Mouse (Mus musculus): ENCODE measurements around the gene Dnlz.

Gene Dnlz

DNA sequence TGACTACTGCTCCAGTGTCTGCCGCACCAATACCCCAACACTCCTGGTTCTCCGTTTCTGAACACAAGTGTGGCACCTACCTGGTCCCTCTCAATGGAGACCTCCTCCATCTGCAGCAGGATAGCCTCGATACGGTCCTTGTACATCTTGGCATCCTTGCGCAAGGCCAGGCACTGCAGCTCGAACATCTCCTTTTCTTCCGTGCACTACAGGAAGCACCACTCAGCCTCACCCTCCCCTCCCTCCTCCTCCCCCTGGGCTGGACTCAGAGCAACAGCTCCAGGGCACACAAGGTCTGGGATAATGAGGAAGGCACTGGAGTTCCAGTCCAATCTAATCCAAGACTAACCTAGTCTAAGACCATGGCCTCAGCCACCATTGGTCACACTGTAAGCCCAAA lies 4.8 kb upstream of the Dnlz start:
- DNase-seq (ENCODE audit: low spot score) = no peak

DNA sequence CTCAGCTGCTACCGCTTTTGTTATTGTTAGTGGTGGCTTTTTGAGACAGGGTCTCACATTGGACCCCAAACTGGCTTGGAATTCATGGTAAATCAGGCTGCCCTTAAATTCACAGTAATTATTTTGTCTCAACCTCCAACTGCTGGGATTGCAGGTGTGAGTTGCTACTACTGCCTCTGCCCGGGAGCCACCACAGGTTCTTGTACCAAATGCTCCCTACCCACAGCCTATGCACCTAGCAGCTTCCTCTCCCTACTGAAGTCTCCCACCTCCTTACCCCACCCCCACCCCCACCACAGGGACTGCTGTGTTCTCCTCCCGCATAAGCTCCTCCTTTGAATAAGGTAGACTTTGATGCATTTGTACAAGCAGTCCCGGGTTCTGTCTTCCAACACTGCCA lies 4.3 kb upstream of the Dnlz start:
- no peak for DNase-seq (ENCODE audit: low spot score)

DNA sequence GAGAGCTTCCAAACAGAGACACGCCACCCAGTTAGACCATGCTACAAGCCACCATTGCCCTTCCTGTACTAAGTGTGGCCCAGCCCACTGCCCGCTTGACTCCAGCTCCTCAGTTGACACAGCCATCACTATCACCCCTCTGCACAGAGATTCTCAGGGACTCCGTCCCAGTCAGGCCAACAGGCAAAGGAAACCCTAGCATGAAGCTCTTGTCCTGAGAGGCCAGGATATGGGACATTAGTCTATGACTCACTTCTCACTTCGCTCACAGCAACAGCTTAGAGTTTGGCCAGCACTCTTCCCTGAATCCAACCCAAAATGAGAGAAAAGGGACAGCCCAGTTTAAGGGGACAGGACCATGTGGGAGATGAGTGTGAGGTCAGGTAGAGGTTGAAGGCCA lies 2.5 kb upstream of the Dnlz start:
- DNase-seq (ENCODE audit: low spot score) = peak; percentile 24

DNA sequence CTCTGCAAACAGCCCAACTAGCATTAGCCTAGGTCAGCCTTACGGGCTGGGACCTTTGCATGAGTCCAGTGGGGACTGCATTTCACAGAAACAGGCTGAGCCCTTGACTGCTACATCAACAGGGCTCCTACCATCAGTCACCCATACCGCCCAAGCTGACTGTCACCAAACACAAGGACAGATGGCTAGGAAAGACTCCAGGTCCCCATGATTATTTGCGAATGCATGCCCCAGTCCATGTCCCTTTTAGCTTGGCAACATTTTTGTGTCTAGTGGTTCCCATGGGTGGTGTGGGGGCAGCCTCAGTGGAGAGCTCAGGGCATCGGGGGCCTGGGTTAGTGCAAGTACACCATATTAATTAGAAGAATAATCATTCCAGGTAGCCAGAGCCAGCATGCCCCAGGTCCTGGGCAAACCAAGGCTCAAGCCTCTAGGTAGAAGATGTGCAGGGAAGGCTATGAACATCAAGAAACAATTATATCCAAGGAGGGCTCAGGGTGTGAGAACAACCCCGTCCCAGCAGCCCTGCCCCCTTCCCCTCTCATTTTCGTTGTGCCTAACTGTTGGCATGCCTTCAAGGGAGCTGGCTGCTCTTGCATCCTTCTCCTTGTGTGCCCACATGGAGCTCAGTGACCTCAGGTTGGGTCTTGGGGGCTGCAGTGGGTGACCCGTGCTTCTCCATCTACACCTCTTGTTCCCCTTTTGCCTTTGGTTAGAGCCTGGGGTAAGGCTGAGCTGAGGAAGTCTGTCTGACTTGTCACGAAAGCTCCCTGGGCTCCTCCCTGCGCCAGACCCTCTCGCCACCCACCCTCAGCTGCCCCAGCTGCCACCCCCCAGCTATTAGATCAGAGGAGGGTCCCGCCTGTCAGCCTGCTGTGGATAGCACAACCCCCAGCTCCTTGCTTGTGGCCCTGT lies 1.4 kb upstream of the Dnlz start:
- DNase-seq (ENCODE audit: low spot score) = no peak

DNA sequence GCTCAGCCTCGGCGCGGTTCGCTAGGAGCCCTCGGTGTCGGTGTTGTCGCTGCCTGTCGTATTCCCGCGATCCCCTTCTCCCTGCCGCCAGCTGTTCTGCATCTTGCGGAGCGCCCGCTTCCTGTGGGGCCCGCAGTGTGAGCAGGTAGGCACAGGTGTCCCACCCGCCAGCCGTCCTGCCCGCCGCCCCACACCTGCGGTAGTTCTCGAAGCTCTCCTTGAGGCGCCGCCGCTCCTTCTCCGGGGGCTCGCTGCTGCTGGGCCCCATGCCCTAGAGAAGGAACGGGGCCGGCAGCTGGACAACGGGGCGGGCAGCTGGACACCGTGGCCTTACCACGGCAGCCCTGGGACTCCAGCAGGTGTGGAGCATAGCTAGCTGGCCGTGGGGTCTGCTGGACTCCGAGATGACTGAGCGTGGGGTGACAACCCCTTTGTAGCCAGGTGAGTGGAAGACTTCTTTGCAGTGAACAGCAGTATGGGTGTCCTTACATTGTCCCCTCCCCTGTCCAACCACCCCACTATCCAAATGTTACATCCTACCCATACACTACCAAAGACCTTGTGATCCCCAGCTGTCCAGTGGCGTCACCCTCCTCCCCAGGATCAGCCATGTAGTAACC lies 491 bp upstream of the Dnlz start:
- no peak for DNase-seq (ENCODE audit: low spot score)

DNA sequence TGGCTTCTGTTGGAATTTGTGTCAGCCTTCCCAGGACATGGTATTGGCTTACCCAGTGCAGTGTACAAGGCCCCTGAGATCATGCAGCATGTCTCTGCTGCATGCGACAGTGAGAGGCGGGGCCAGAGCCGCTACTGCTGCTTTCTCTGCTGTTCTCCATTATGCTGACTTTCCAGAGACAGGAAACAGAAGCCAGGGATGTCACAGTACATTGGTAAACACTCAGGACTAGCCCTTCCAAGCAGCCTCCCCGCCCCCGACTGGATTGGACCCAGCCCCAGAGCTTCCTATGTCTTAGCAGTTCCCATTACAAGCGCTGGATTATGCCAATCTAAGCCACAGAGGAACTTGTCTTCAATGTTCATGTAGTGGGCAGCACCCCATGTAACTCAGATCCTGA lies 3.7 kb downstream of the Dnlz start:
- peak; percentile 28 for DNase-seq (ENCODE audit: low spot score)

DNA sequence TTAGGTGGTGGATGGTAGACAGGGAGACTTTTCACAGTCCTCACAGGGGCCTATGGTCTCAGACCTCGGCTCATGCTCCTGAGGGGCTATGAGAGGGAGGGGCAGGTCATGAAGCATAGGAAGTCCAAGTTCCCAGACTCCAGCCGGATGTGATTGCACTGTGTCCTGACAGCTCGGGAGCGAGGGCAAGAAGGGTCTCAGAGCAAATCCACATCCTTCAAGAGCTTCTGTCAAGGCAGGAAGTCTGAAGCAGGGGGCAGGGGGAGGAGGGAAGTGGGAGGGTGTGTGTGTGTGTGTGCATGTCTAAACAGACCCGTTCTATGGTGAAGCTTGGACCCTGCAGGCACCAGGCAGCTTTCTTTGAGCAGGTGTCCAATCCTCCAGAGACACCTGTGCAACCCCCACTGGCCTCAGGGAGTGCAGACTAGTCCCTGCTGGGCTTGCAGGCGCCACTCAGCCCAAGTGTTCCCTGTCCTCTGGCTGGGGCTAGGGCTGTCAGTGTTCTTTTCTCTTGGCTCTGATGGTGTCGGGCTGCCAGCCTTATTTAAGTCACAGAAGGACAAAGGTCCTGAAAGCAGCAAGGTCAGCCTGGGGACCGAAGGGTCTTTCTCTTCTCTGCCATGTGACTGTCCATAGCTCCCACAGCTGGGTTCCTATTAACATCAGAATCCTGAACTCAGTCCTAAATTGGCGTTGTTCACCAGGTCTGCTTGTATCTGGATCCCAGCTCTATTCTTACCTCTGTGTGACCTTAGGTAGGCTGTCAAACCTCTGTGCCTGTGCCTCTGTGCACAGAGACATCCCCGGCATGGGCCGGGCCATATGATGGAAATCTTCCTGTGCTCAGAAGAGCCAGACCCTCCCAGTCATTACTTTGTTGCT lies 9.1 kb downstream of the Dnlz start:
- DNase-seq (ENCODE audit: low spot score) = no peak

DNA sequence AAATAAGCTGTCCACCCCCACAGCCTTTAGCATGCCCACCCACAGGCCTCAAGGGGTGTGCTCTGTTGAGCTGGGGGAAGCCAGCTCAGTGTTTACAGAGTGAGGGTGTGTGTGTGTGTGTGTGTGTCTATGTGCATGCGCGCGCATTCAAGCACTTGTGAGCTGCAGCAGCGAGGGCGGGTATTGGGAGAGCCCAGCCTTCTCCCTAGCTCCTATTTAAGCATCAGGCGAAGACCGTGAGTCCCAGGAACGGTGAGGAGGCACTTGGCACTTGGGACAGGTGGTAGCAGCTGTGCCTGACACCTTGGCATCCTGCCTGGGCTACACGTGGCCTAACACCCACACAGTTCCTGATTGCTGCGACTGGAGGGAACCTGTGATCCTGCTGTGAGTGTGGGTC lies 9.9 kb downstream of the Dnlz start:
- DNase-seq (ENCODE audit: low spot score) = no peak

DNA sequence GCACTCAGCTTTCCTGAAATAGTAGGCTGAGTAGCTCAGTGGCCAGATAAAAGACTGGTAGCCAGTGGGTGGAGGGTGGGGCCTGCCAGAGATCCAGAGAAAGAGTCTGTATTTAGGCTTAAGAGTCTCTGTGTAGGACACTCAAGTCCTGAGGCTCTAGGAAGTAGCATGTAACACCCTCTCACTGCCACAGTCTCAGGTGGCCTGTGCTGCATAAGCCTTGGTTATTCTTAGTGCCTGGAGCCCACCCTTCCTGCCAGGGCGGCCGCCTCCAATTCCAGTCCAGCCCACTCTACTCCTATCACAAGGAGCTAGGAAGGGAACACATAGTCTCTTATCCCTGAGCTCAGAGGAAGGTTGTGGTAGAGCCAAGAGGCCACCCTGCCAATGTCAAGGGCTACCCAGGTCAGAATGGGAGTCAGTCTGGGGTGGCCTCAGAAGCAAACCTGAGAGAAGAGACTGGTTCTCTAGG lies 10.4 kb downstream of the Dnlz start:
- DNase-seq (ENCODE audit: low spot score) = no peak

DNA sequence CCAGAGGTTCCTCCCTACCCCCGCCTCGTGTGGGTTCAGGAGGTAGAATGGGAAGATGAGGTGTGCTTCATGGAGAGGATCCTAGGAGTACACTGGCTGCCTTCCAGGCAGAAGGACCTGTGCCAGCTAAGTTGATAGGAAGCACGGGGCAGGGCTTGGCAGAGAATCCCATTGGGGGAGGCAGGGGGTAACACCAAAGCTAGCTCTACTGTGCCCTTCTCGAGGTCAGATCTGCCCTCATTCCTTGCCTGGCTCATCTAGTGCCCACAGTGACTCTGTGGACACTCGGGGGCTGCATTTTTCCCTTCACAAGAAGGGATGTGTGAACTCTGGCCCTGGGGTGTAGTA lies 12.7 kb downstream of the Dnlz start:
- no peak for DNase-seq (ENCODE audit: low spot score)

DNA sequence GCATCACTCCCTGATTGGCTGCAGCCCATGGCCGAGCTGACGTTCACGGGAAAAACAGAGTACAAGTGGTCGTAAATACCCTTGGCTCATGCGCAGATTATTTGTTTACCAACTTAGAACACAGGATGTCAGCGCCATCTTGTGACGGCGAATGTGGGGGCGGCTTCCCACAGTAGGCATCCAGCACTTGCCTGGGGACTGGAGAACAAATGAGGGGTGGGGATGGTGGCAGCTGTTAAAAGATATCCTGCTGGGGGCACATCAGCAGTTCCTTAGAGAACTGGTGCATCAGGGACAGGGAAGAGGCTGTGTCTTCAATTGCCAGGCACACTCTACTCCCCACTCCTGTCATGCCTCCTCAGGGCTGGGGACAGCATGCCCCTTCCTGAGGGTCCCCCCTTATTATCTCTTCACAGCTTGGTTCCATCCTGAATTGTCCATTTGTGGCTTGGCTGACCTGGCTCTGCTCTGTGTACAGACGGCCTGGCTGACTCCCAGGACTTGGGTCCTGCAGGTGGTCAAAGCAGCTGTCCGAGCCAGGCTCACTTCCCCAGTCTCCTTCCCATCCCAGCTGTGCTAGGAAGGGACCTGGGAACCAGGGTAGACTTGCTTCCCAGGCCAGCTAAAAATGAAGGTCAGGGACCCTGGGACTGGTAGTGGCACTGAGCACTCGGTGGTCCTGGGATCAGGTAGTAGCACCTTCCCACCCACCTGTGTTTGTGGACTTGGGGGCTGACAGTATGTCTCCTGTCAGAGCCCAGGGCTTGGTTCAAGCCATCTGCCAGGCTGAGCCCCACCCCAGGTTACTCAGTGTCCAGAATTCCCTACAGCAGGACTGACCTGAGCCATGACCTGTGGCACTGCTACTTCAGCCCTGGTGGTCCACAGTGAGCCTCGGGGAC lies 13.4 kb downstream of the Dnlz start:
- no peak for DNase-seq (ENCODE audit: low spot score)

DNA sequence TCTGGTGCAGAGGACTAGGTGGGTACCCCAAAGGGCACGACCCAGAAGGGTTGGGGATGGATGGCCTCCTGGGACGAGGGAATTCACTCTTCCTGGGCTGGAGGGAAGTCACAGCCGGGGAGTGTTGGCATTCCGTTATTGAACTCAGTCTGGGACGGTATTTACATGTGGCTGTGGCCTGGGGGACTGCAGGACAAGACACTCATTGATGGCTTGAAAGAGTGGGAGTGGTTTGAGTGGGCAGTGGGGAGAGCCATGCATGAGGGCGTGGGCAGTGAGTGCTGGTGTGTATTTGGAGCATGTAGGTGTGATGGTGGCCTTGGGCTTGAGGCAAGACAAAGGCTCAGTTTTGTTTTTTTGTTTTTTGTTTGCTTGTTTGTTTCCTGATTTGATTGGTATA lies 21.2 kb downstream of the Dnlz start:
- no peak for DNase-seq (ENCODE audit: low spot score)

DNA sequence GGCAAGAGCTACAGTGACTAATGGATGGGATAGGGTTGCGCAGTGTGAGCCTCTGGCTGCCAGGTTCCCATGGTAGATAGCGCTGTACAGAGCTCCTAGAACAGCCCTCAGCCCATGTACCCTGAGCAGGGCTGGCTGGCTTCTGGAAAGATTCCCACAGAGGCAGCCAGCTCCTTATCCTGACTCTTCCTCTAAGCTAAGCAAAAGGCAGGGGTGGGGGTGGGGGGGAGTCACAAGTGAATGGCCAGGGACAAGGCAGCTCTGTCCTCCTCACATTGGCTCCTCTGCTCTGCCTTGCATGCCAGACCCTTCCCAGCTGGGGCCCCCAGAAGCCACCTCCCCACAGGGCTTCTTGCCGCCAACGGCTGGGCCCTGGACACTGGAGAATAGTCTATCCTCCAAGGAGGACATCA lies 21.8 kb downstream of the Dnlz start:
- DNase-seq (ENCODE audit: low spot score) = no peak

DNA sequence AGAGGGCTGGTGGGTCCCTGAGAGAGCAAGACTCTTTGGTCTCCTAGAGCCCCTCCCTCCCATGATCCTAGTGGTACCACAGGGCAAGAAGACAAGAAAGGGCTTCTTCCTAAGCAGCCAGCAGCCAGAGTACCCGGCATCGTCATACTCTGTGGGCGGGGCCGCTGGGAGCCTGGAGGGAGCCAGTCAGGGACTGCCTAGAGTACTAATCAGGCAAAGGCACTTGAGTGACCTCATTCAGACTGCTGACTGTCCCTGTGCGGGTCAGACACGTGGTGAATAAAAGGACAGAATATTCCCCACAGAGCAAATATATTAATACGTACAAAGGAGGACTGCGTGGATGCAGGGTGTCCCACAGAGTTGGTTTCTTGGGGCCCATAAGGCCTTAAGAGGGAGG lies 22.5 kb downstream of the Dnlz start:
- DNase-seq (ENCODE audit: low spot score) = no peak

DNA sequence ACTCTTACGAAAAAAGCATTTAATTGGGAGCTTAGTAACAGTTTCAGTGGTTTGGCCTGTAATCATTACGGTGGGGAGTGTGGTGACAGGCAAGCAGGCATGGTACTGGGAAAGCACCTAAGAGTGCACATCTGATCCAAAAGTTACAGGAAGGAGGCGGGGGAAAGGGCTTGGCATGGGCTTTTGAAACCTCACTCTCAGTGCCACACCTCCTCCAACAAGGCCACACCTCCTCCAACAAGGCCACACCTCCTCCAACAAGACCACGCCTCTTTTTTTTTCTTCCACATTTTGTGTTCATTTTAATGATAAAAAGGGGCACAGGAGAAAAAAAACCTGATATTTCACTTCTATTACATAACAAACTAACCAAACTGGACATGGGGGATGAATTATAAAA lies 24.1 kb downstream of the Dnlz start:
- peak; percentile 34 for DNase-seq (ENCODE audit: low spot score)

DNA sequence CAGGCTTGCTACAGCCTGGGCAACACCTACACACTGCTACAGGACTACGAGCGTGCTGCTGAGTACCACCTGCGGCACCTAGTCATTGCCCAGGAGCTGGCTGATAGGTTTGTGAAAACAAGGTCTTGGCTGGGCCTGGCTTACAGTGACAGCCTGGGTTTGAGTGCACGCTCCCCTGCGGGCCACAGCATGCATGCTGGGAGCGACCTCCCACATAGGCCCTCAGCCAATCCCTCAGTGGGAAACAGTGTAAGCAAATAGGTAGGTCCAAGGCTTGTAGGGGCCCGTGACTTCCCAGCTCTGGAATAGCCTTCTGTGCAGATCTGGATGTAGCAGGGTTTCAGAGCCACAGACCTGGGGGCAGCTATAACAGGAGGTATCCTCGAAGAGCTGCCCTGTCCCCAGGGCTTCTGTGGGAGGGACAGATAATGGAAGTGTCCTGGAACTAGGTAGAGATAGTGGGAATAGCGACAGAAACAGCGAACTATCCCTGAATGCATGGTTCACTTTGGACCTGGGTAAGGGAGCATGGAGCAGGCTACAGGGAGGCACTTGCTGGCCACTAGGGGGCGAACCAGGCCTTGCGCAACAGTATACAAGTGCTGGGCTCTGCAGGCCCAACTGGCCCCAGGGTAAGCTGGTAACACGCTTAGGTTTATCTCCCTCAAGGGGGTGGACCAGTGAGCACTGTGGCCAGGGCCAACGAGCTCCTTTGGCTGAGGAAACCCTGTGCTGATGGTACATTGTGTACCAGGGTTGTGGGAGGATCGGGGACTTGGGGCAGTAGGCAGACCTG lies 26.3 kb downstream of the Dnlz start:
- DNase-seq (ENCODE audit: low spot score) = peak; percentile 77

DNA sequence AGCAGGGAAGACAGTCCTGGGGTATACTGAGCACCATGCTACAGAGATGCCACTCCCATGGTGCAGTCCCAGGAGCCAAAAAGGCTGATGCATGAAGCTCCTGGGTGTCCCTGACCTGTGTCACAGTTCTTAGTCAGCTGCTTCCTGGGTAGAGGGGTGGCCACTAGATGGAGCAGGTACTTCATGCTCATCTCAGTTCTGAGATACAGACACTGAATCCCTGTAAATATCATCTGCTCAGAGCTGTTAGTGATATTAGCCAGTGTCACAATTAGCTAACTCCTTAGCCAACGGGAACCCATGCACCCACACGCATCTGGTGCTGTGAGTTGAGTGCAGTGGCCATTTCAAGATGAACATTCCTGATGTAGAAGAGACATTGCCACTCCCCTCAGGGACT lies 27.0 kb downstream of the Dnlz start:
- DNase-seq (ENCODE audit: low spot score) = peak; percentile 56

DNA sequence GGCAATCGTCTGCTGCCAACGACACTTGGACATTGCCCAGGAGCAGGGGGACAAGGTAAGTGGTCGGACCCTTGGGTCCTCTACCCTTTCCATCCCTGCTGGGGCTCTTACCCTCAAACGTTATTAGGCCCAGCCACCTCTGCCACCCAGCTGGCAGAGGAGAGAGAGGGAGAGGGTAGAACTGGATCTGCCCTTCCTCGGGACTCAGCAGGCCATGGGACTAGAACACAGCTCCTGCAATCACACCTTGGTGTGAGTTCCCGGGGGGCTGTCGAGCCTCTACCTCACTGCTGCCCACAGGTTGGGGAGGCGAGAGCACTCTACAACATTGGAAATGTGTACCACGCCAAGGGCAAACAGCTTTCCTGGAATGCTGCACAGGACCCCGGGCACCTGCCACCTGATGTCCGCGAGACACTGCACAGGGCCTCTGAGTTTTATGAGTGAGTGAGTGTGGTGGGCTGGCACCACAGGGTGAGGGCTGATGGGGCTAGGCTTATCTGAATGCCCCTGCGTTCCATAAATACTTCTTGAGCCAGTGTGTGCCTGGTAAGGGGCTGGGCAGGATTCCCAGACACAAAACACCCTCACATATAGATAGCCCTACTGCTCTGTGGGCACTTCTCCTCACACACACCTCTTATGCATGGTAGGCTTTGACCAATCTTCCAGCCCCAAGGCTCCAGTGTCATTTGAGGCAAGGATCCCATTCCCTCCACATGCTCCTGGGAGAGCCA lies 28.2 kb downstream of the Dnlz start:
- no peak for DNase-seq (ENCODE audit: low spot score)

DNA sequence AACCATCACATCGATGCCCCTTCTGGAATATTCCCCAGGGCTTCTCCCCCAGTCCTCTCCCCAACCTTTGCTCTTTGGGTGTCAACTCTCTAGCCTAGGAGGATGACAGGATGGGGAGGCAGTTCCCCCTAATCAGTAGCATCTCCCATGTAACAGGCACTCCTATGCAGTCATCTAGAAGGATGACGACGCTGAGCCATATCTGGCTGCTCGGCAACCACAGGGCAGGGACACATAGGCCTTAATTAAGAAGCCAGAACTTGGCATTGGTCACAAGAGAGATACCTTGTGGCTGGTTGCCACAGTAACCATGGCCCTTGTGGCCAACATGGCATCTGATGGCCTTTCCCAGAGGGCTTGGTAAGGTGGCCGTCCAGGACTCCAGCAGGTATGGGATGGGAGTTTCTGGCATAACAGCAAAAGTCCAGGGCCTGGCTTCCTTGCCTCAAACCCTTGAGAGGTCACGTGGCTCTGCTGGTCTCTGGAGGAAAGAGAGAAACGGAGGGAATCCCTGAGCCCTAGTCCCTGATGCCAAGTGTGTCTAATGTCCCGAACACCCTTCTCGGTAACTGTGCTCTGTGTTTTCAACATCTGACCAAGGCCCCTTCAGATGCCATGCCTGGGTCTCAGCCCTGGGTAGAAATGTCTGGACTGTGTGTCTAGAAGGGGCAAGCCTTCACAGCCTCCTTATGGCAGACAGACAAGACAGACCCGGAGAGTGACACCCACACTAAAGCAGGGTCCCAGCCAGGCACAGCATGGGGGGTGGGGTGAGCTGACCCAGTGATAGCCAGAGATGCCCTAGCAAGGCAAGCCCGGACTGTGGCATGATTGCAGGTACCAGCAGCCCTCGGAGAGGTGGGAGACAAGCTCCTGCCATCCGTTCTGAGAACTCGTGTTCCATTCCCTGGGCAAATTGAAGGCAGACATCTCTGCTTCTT lies 31.4 kb downstream of the Dnlz start:
- no peak for DNase-seq (ENCODE audit: low spot score)

Data from adipocyte (in vitro differentiated cells).